Mouse (Mus musculus) inflammation-experienced regulatory T-cells (primary cell): Measurements from ENCODE around the gene Cabp1. TPM values are rescaled to one million over a fixed set of nuclear protein-coding genes. Genes with fewer than 3 reads are reported as not detected.

Experiments
- polyA plus RNA-seq, 2 experiments: library from polyadenylated mRNA; unstranded; fragments of 100-300 nt; shearing (Covaris generic); gene quantifications; one replicate each; pipeline ENCODE4 v1.2.1; 2017

Gene Cabp1
- not detected for polyA plus RNA-seq

DNA sequence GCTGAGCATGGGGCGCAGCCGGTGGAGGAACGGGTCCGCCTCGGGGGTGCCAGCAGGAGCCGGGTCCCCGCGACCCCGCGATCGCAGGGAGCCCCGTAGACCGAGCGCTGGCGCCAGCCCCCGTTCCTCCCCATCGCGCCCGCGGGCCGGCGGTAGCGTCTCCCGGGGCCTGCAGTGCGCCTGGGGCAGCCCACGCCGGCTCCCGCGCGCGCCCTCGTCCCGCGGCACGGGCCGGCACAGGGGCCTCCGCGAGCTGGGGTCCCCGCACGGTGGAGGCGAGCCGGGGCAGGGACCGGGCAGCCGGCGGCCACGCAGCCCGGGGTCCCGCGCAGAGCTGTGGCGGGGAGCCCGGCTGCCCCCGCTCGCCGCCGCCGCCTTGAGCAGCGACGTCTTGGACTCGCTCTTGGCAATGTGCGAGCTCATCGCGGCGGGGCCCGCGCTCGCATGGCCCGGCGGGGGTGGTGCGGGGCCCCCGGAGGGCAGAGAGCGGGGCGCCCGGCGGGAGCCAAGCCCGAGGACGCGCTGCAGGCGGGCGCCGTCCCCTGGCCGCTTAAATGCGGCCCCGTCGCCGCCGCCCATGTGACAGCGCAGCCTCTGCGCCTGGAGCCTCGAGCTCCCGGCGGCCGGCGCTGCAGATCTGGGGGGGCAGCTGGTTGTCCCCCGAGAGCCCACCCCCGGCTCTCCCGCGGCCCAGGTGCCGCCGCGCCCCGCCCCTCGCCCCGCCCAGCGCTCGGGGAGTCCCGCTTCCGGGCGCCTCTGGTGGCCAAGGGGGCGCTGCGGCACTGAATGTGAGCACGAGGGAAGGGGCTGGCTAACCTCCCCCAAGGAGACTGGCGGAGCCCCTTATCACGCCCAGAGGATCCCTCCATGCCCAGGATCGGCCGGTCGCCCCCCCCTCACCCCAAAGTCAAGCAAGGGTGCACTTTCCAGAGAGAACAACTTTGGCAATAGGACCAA, at the start of gene Cabp1:
Gene Cabp1 (minus strand): TSS at position 713 of the 957 bp plus-strand sequence.

DNA sequence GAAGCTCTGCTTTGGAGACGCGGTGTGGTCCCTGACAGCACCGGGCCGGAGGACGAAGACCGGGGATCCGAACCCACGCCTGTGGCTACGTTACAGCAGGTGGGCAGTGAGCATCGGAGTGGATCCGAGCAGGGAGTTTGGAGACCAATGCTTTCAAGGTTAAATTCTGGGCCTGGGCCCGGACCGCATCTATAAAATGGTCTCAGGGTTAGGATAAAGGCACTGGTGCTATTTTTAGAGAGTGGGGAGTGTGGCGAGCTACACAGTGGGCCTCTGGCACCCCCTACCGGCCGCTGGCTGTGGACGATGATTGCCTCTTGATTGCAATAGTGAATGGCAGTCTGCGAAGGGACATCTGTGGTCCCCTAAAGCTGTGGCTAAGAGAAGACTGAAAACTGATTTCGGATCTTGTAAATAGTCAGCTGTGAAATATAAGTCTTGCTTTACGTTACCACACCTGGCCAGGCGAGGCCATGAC, 41.6 kb upstream of the Cabp1 start, which contains the start of gene Pop5:
Gene Pop5 (plus strand): TSS at position 51 of the 478 bp plus-strand sequence.

DNA sequence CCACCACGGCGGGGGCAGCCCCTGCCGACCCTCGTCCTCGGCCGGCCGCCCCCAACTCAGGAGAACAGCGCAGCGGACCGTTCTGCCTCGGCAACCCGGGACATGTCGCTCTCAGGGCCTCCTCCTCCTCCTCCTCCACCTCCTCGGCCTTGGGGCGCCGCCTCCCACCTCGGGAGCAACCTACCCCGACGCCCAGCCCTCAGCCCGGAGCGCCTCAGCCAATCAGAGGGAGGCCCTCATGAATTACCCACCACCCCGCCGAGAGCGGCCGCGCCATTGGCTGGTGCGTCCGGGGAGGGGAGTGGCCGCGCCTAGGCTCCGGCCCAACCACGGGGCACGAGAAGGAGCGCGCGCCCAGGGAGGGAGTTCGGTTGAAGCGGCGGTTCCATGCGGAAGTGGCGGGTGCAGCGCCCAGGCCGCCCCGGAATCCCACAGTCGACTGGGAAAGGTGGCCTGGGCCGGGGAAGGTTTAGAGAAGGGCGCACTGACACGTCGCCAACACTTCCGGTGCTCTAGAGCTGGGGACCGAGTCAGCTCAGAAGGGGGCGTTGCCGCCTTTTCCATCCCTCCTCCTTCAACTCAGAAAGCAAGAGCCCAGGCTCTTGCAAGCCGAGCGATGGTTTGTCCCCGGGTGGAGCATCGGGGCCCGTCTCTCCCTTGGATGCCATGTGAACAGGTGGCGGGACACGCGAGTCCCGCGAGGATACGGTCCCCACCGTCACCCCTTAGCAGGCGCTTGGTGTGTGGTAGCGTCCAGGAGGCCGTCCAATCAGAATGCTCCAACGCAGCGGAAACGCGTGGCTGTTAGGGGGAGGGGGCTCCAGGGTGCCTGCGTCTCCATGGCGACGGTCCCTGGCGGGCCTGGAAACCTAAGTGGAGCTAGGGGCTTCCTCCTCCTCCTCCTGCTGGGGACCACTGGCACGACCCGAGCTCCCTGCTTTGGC, 35.9 kb downstream of the Cabp1 start, which contains the start of gene Mlec:
Gene Mlec (minus strand): TSS at position 140 of the 944 bp plus-strand sequence.

GRCm38 (mm10) chr5:115134234-115135165, 59.7 kb downstream of the Cabp1 start, which contains the start of gene Unc119b:
Gene Unc119b, minus strand, starts transcription at chr5:115134975.

DNA sequence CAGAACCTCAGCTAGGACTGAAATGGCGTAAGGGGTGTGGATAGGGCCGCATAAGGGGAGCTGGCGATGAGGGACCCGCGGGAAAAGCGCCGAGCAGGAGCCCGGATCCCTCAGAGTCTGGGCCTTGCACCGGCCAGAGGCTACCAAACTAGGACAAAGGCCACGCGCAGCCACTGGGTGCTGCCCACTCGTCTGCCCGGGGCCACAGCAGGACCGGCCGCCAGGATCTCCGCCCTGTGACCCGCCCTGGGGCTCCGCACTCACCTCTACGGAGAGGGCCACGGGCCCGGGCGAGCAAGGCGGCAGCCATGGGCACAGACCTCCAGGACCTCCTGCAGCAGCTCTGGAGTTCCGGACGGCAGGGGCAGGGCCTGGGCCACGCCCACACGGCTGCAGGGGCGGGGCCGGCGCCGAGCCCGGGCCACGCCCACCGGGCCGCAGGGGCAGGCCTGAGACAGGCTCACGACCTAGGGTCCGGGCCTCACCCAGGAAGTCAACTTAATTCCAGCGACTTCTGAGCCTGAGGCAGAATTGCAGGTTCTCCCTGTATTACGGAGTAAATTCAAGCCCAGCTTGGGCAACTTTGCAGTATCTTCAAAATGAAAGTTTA, 75.1 kb downstream of the Cabp1 start, which contains the start of gene Acads:
Gene Acads (minus strand): TSS at position 386 of the 610 bp plus-strand sequence.

Other genes starting within 250 kb of the Cabp1 start
- under 1 TPM in 1 of 2 experiments, not detected in 1; 0.11 TPM for gene Hnf1a, start 223.3 kb downstream of the Cabp1 start, polyA plus RNA-seq
- 10 to 100 TPM; 59.1 to 69.8 TPM for gene Sppl3, start 183.2 kb downstream of the Cabp1 start, polyA plus RNA-seq
- 1 to 10 TPM in 1 of 2 experiments, not detected in 1; 4.3 TPM for gene Gm10401, start 96.1 kb downstream of the Cabp1 start, polyA plus RNA-seq
- 10 to 100 TPM; 29.1 to 35.3 TPM for gene Acads, start 75.0 kb downstream of the Cabp1 start, polyA plus RNA-seq
- 10 to 100 TPM; 55.6 to 59.5 TPM for gene Unc119b, start 59.4 kb downstream of the Cabp1 start, polyA plus RNA-seq
- gene Mlec, start 36.2 kb downstream of the Cabp1 start, polyA plus RNA-seq, result 10 to 100 TPM; 79.0 to 95.9 TPM
- gene Pop5, start 41.5 kb upstream of the Cabp1 start, polyA plus RNA-seq, result 100 to 1,000 TPM; 180 to 186 TPM
- 100 to 1,000 TPM; 122 to 124 TPM for gene Rnf10, start 78.5 kb upstream of the Cabp1 start, polyA plus RNA-seq
- 10 to 100 TPM; 41.6 to 49.5 TPM for gene Coq5, start 85.3 kb upstream of the Cabp1 start, polyA plus RNA-seq
- 100 to 1,000 TPM; 508 to 740 TPM for gene Dynll1, start 106.6 kb upstream of the Cabp1 start, polyA plus RNA-seq
- 100 to 1,000 TPM; 121 to 126 TPM for gene Srsf9, start 132.8 kb upstream of the Cabp1 start, polyA plus RNA-seq
- gene Gatc, start 146.8 kb upstream of the Cabp1 start, polyA plus RNA-seq, result 10 to 100 TPM; 23.4 to 25.1 TPM
- gene Triap1, start 146.8 kb upstream of the Cabp1 start, polyA plus RNA-seq, result 10 to 100 TPM; 47.3 to 52.3 TPM
- gene Cox6a1, start 154.6 kb upstream of the Cabp1 start, polyA plus RNA-seq, result 100 to 1,000 TPM; 460 to 511 TPM
- 1 to 10 TPM in 1 of 2 experiments, under 1 TPM in 1; 0.24 to 1.0 TPM for gene Msi1, start 235.2 kb upstream of the Cabp1 start, polyA plus RNA-seq